Mouse (Mus musculus) thymus, adult 2 months (tissue): ENCODE measurements at regions not wholly inside any gene's neighbourhood (a gene's known extent, or its start where the extent isn't known, plus 50 kb on each side); places are given as distances from the start of the nearest gene placed in this dataset.

Source experiments
- CTCF ChIP-seq: fragments of 200-500 bp; IDR thresholded peaks from 2 replicates; pipeline ENCODE4 v1.5.1; 2012; ENCODE audit warnings: mild to moderate bottlenecking, control low read depth, low read length, moderate library complexity, borderline replicate concordance; ENCODE audit not compliant: control insufficient read depth, poor library complexity, insufficient read depth; ENCODE audit errors: extremely low read depth
- POLR2A ChIP-seq: fragments of 200-500 bp; IDR thresholded peaks from 2 replicates; pipeline ENCODE4 v1.6.1; 2012; ENCODE audit warnings: mild to moderate bottlenecking, low read length, control low read depth, moderate library complexity; ENCODE audit not compliant: control insufficient read depth, poor library complexity, insufficient read depth; ENCODE audit errors: extremely low read depth

DNA sequence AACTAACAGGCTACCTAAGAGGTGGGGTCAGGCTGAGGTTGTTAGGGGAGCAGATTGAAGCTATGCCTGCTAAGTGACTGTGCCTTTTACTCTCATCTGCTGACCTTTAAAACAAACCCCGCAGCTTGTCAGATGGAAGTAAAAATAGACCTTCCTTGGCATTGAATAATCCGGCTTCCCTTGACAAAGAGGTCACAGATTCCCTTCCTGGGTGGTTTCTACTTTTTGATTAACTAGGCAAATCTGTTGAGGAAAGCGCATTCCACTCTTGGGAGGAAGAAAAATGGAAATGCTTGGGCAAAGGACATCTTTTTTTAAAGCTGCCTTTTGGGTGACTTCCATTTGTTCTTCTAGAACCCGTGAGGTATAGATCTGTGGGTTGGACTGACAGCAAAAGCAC, 72.3 kb upstream of the Cpne4 start:
- TF ChIP-seq CTCF (no peak), POLR2A (no peak)
